Mouse (Mus musculus): ENCODE data around the gene Ccno. TPM values are rescaled to one million over a fixed set of nuclear protein-coding genes. Genes with fewer than 3 reads are reported as not detected.

The Ccno gene
- polyA plus RNA-seq (2012; ENCODE audit: insufficient read depth, insufficient read length, missing spikeins) = not detected in 2 replicates

DNA sequence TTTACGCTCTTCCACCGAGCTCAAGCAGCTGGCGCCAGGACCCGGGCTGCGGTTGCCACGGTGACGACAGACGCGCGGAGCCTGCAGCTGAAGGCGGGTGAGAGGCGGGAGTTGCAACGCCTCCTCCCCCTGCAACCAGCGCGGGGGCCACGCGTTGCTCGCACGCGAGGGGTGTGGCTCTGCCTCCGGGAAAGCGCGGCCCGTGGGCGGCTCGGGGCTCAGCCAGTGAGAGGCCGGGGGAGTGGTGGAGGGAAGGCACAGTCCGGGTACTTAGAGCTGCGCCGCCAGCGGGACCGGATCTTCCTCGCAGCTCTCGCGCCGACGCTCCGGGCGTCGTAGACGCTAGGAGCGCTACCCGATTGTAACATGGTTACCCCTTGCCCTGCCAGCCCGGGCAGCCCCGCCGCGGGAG is at the start of gene Ccno:
Gene Ccno, plus strand, starts transcription at position 271 of the 412 bp plus-strand sequence.
- Histone ChIP-seq H3K27ac (ENCODE audit: insufficient read depth, low read depth, low read length) (no peak within 1 kb of the TSS), H3K4me1 (ENCODE audit: control insufficient read depth, insufficient read depth, low read length) (peaks cover 7% of the 10 kb centered on the region), H3K4me3 (ENCODE audit: insufficient read depth, low read length) (peak within 1 kb of the TSS; percentile 62)
- no peak for TF ChIP-seq POLR2A (IDR thresholded peaks at IDR 0.05; ENCODE audit: borderline replicate concordance, low read depth, low read length)

- no peak overlapping the region for H3K27ac ChIP-seq (ENCODE audit: insufficient read depth, low read depth, low read length)
- no peaks in the 10 kb centered on the region for H3K4me1 ChIP-seq (ENCODE audit: control insufficient read depth, insufficient read depth, low read length)
- no peak overlapping the region for H3K4me3 ChIP-seq (ENCODE audit: insufficient read depth, low read length)
- TF ChIP-seq POLR2A (IDR thresholded peaks at IDR 0.05; ENCODE audit: borderline replicate concordance, low read depth, low read length) = no peak
- TF ChIP-seq CTCF (IDR thresholded peaks at IDR 0.05; ENCODE audit: low read depth, low read length) = no peak
Measured at GRCm38 (mm10) chr13:112938130-112938529, 49.5 kb upstream of the Ccno start.

GRCm38 (mm10) chr13:112941879-112942330 is 45.7 kb upstream of the Ccno start:
- TF ChIP-seq CTCF (IDR thresholded peaks at IDR 0.05; ENCODE audit: low read depth, low read length) (no peak), POLR2A (IDR thresholded peaks at IDR 0.05; ENCODE audit: borderline replicate concordance, low read depth, low read length) (no peak)
- peaks cover 11% of the 10 kb centered on the region for H3K4me1 ChIP-seq (ENCODE audit: control insufficient read depth, insufficient read depth, low read length)
- H3K27ac ChIP-seq (ENCODE audit: insufficient read depth, low read depth, low read length) = no peak overlapping the region
- H3K4me3 ChIP-seq (ENCODE audit: insufficient read depth, low read length) = no peak overlapping the region

DNA sequence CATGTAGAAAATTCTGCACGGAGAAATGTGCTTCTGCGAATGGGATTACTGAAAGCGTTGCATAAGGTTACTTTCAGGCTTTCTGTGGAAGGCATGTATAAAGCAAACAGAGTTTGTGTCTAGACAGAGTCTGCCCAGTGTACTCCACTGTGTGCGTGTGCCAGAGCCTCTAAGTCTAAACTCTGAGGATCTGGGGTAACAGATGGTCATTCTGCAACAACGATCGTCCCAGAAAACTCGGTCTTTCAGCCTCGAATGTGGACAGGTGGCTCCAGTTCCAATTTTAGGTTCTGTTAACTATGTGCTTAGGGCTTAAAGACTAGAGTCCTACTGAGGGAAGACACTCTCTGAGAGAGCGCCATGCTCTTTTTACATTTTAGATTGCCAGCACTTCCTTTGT is 42.3 kb upstream of the Ccno start:
- no peak overlapping the region for H3K27ac ChIP-seq (ENCODE audit: insufficient read depth, low read depth, low read length)
- no peak overlapping the region for H3K4me3 ChIP-seq (ENCODE audit: insufficient read depth, low read length)
- peaks cover 11% of the 10 kb centered on the region for H3K4me1 ChIP-seq (ENCODE audit: control insufficient read depth, insufficient read depth, low read length)
- TF ChIP-seq POLR2A (IDR thresholded peaks at IDR 0.05; ENCODE audit: borderline replicate concordance, low read depth, low read length) (no peak), CTCF (IDR thresholded peaks at IDR 0.05; ENCODE audit: low read depth, low read length) (no peak)

- TF ChIP-seq CTCF (IDR thresholded peaks at IDR 0.05; ENCODE audit: low read depth, low read length) (no peak), POLR2A (IDR thresholded peaks at IDR 0.05; ENCODE audit: borderline replicate concordance, low read depth, low read length) (no peak)
- Histone ChIP-seq H3K27ac (ENCODE audit: insufficient read depth, low read depth, low read length) (0 out of 2 replicates have a peak overlapping the region, but pooled peaks have one; percentile 9), H3K4me1 (ENCODE audit: control insufficient read depth, insufficient read depth, low read length) (peaks cover 11% of the 10 kb centered on the region), H3K4me3 (ENCODE audit: insufficient read depth, low read length) (no peak overlapping the region)
Measured at GRCm38 (mm10) chr13:112945900-112946299, 41.7 kb upstream of the Ccno start.

DNA sequence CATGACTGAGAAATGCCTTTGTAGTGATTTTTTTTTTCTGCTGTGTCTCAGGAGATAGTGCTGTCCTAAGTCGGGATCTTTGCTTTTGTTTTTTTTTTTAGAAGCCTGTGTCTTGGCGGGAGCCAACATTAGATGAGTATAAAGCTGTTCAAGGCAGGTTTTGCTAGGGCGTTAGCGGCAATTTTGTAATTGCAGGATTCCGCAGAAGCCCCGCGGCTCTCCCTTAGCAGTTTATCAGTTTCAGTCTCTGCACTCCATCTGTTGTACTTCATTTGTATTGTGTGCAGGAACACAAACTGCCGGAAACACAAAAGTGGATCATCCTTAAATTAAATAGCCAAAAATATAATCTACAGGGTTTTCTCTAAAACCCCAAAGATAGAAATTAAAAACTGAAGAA is 33.5 kb upstream of the Ccno start:
- Histone ChIP-seq H3K4me1 (ENCODE audit: control insufficient read depth, insufficient read depth, low read length) (no peaks in the 10 kb centered on the region), H3K27ac (ENCODE audit: insufficient read depth, low read depth, low read length) (no peak overlapping the region), H3K4me3 (ENCODE audit: insufficient read depth, low read length) (no peak overlapping the region)
- TF ChIP-seq POLR2A (IDR thresholded peaks at IDR 0.05; ENCODE audit: borderline replicate concordance, low read depth, low read length) (no peak), CTCF (IDR thresholded peaks at IDR 0.05; ENCODE audit: low read depth, low read length) (no peak)

- no peak overlapping the region for H3K4me3 ChIP-seq (ENCODE audit: insufficient read depth, low read length)
- no peak overlapping the region for H3K27ac ChIP-seq (ENCODE audit: insufficient read depth, low read depth, low read length)
- no peak for TF ChIP-seq CTCF (IDR thresholded peaks at IDR 0.05; ENCODE audit: low read depth, low read length)
- no peak for TF ChIP-seq POLR2A (IDR thresholded peaks at IDR 0.05; ENCODE audit: borderline replicate concordance, low read depth, low read length)
- H3K4me1 ChIP-seq (ENCODE audit: control insufficient read depth, insufficient read depth, low read length) = no peaks in the 10 kb centered on the region
Measured at GRCm38 (mm10) chr13:112963081-112963480, 24.5 kb upstream of the Ccno start.

- no peak for TF ChIP-seq CTCF (IDR thresholded peaks at IDR 0.05; ENCODE audit: low read depth, low read length)
- TF ChIP-seq POLR2A (IDR thresholded peaks at IDR 0.05; ENCODE audit: borderline replicate concordance, low read depth, low read length) = no peak
- Histone ChIP-seq H3K4me1 (ENCODE audit: control insufficient read depth, insufficient read depth, low read length) (no peaks in the 10 kb centered on the region), H3K27ac (ENCODE audit: insufficient read depth, low read depth, low read length) (no peak overlapping the region), H3K4me3 (ENCODE audit: insufficient read depth, low read length) (no peak overlapping the region)
Measured at GRCm38 (mm10) chr13:112964421-112964820, 23.2 kb upstream of the Ccno start.

GRCm38 (mm10) chr13:112967267-112967666 is 20.3 kb upstream of the Ccno start:
- H3K4me1 ChIP-seq (ENCODE audit: control insufficient read depth, insufficient read depth, low read length) = no peaks in the 10 kb centered on the region
- no peak overlapping the region for H3K4me3 ChIP-seq (ENCODE audit: insufficient read depth, low read length)
- H3K27ac ChIP-seq (ENCODE audit: insufficient read depth, low read depth, low read length) = no peak overlapping the region
- no peak for TF ChIP-seq POLR2A (IDR thresholded peaks at IDR 0.05; ENCODE audit: borderline replicate concordance, low read depth, low read length)

DNA sequence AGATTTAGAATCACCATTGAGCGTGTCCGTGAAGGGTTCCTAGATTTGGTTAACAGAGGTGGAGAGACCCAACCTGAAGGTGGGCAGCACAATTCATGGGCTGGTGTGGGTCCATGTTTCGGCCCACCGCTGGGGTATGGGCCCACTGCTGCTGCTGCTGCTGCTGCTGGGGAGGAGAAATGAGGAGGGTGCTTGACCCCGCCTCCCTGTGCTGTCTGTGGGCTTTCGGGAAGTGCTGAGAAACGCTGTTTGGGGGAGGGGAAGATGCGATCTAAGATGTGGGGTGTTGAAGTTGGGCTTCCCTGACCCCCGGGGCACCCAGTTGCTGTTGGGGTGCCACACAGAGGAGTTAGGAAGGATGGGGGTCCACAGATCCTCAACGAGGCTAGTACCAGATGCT is 10.9 kb upstream of the Ccno start:
- no peak for TF ChIP-seq POLR2A (IDR thresholded peaks at IDR 0.05; ENCODE audit: borderline replicate concordance, low read depth, low read length)
- no peak for TF ChIP-seq CTCF (IDR thresholded peaks at IDR 0.05; ENCODE audit: low read depth, low read length)
- peaks cover 2% of the 10 kb centered on the region for H3K4me1 ChIP-seq (ENCODE audit: control insufficient read depth, insufficient read depth, low read length)
- H3K4me3 ChIP-seq (ENCODE audit: insufficient read depth, low read length) = peak overlapping the region; percentile 56
- no peak overlapping the region for H3K27ac ChIP-seq (ENCODE audit: insufficient read depth, low read depth, low read length)
